Mouse (Mus musculus) kidney, embryonic 14.5 days (tissue): ENCODE data around the gene Tcte2. TPM values are rescaled to one million over a fixed set of nuclear protein-coding genes. Genes with fewer than 3 reads are reported as not detected.

Source experiments
- ATAC-seq: fragments of 200-750 bp; cut with Nextera tagmentation; 2 replicates; pipeline ENCODE4 v1.8.0; 2017; ENCODE audit warnings: moderate number of reproducible peaks, mild to moderate bottlenecking, moderate TSS enrichment, moderate library complexity; ENCODE audit not compliant: low FRiP score, low TSS enrichment
- H3K27ac ChIP-seq: fragments of 300-500 bp; sonication (generic); 2 replicates; pipeline ENCODE4 v1.5.1; 2014; ENCODE audit warnings: low read depth, mild to moderate bottlenecking, low read length, moderate library complexity, mixed read lengths
- H3K27me3 ChIP-seq: fragments of 300-500 bp; sonication (generic); 2 replicates; pipeline ENCODE4 v1.6.1; 2014; ENCODE audit warnings: mild to moderate bottlenecking, low read length; ENCODE audit not compliant: control insufficient read depth, insufficient read depth
- H3K36me3 ChIP-seq: fragments of 300-500 bp; sonication (generic); 2 replicates; pipeline ENCODE4 v1.6.1; 2014; ENCODE audit warnings: low read length, mixed read lengths; ENCODE audit not compliant: control insufficient read depth, insufficient read depth
- H3K4me1 ChIP-seq: fragments of 300-500 bp; sonication (generic); 2 replicates; pipeline ENCODE4 v1.6.1; 2014; ENCODE audit warnings: low read length, mixed read lengths; ENCODE audit not compliant: control insufficient read depth, insufficient read depth
- H3K4me2 ChIP-seq: fragments of 300-500 bp; sonication (generic); replicated peaks from 2 replicates; pipeline ENCODE4 v1.6.1; 2014; ENCODE audit warnings: low read depth, mild to moderate bottlenecking, low read length
- H3K4me3 ChIP-seq: fragments of 300-500 bp; sonication (generic); 2 replicates; pipeline ENCODE4 v1.5.1; 2014; ENCODE audit warnings: mild to moderate bottlenecking, low read length
- H3K9ac ChIP-seq: fragments of 300-500 bp; sonication (generic); 2 replicates; pipeline ENCODE4 v1.6.1; 2014; ENCODE audit warnings: low read depth, mild to moderate bottlenecking, low read length, moderate library complexity
- H3K9me3 ChIP-seq: fragments of 300-500 bp; sonication (generic); 2 replicates; pipeline ENCODE4 v1.6.1; 2016; ENCODE audit warnings: low read length; ENCODE audit not compliant: control insufficient read depth
- WGBS: fragments of 180-500 bp; shearing (Covaris S2); extraction: QIAGEN DNeasy Blood & Tissue Kit; methylation state at CpG from one replicate; pipeline ENCODE4 v1.1.7; 2014; 5-methylcytosine and 5-hydroxymethylcytosine counted together
- polyA plus RNA-seq: library from polyadenylated mRNA; unstranded; fragments of >200 nt; fragmentation: Nextera tagmentation; extraction: Ambion mirVana; gene quantifications from 2 replicates; pipeline ENCODE4 v1.2.1, GENCODE M21; 2014

The Tcte2 gene
- polyA plus RNA-seq, 1 experiment from 2014 or later = 3.4 TPM

DNA sequence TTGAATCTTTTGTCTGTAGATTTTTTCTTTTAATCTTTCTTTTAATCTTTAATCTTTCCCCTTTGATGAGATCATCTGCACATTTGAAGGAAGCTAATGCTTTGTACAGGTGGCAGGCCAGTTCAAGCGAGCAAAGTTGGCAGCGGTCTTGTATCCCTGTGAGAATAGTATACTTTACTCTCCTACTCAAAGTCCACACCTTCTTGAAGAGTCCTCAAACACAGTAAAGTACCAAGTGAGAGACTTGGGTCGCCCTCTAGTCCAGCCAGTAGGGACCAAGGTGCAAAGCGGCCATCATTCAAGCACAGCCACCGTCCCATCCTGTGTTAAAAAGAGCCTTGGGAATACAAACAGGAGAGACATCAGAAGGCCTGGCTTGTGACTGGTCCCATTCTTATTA, 26.6 kb downstream of the Tcte2 start:
- H3K9ac ChIP-seq = no peak overlapping the region
- H3K4me1 ChIP-seq = no peaks in the 10 kb centered on the region; the same call in 1 of the 2 replicates
- H3K4me3 ChIP-seq = no peak overlapping the region
- H3K27ac ChIP-seq = no peak overlapping the region
- no peaks in the 10 kb centered on the region for H3K27me3 ChIP-seq
- ATAC-seq = no peak
- no peak overlapping the region for H3K4me2 ChIP-seq
- 89% methylated on average over 5 of the region's 5 CpGs for WGBS
- H3K36me3 ChIP-seq = no peaks in the 10 kb centered on the region
- H3K9me3 ChIP-seq = no peaks in the 10 kb centered on the region

DNA sequence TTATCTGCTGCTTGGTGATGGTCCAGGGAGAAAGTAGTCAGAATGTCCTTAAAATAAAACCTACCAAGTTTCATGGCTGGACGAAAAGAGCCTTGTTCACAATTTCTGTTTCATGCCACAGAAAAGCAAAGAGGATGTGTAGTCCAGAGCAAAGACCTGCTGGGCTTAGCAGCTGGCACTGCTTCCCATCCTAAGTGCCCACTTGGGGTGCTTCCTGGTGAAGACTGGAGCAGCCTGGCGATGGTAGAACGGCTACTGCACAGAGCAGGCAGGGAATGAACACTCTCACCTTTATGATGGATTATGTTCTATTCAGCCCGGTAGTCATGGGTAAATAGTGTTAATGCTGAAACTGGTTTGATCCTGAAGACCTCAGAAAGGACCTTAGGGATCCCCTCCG, 27.7 kb downstream of the Tcte2 start:
- Histone ChIP-seq H3K27ac (no peak overlapping the region), H3K4me2 (no peak overlapping the region), H3K9ac (no peak overlapping the region), H3K9me3 (no peaks in the 10 kb centered on the region), H3K27me3 (no peaks in the 10 kb centered on the region), H3K4me3 (no peak overlapping the region), H3K36me3 (no peaks in the 10 kb centered on the region), H3K4me1 (no peaks in the 10 kb centered on the region; the same call in 1 of the 2 replicates)
- 92% methylated on average over 5 of the region's 5 CpGs for WGBS
- ATAC-seq = no peak

GRCm38 (mm10) chr17:13732685-13733084, 28.9 kb downstream of the Tcte2 start:
- Histone ChIP-seq H3K4me1 (no peaks in the 10 kb centered on the region; the same call in 1 of the 2 replicates), H3K27ac (no peak overlapping the region), H3K4me3 (no peak overlapping the region), H3K36me3 (no peaks in the 10 kb centered on the region), H3K9ac (no peak overlapping the region), H3K4me2 (no peak overlapping the region), H3K27me3 (no peaks in the 10 kb centered on the region), H3K9me3 (no peaks in the 10 kb centered on the region)
- no peak for ATAC-seq
- 70% methylated on average over 8 of the region's 8 CpGs for WGBS

DNA sequence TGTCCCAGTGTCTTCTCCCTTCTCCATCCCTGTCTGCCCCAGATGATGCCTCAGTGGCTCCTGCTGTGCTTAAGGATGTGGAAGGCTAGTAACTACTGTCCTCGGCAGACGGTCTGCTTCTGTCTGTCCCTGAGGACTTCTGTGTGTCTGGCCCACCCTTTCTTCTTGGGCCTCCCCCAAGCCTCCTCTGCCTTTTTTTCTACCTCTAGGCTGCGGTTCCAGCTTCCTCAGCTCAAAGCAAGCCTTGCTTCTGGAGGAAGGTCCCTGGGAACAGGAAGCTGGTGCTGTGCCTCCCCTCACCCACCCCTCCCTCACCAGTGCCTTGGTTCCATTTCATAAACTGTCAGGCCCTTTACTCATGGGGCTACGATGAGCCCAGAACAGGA, 29.9 kb downstream of the Tcte2 start:
- no peaks in the 10 kb centered on the region for H3K9me3 ChIP-seq
- no peak overlapping the region for H3K9ac ChIP-seq
- no peak overlapping the region for H3K4me3 ChIP-seq
- no peaks in the 10 kb centered on the region for H3K36me3 ChIP-seq
- WGBS = 60% methylated on average over 4 of the region's 4 CpGs
- no peaks in the 10 kb centered on the region for H3K27me3 ChIP-seq
- ATAC-seq = no peak
- no peak overlapping the region for H3K27ac ChIP-seq
- H3K4me1 ChIP-seq = no peaks in the 10 kb centered on the region
- no peak overlapping the region for H3K4me2 ChIP-seq

GRCm38 (mm10) chr17:13730980-13731726, 30.5 kb downstream of the Tcte2 start:
- Histone ChIP-seq H3K9ac (no peak overlapping the region), H3K36me3 (no peaks in the 10 kb centered on the region), H3K27me3 (no peaks in the 10 kb centered on the region), H3K27ac (no peak overlapping the region), H3K4me1 (no peaks in the 10 kb centered on the region), H3K9me3 (no peaks in the 10 kb centered on the region), H3K4me2 (no peak overlapping the region), H3K4me3 (no peak overlapping the region)
- no peak for ATAC-seq
- WGBS = 84% methylated on average over 6 of the region's 6 CpGs

GRCm38 (mm10) chr17:13726832-13727355, 34.7 kb downstream of the Tcte2 start:
- Histone ChIP-seq H3K36me3 (no peaks in the 10 kb centered on the region), H3K9ac (no peak overlapping the region), H3K4me1 (no peaks in the 10 kb centered on the region), H3K27ac (no peak overlapping the region), H3K4me2 (no peak overlapping the region), H3K4me3 (no peak overlapping the region), H3K9me3 (no peaks in the 10 kb centered on the region), H3K27me3 (no peaks in the 10 kb centered on the region)
- ATAC-seq = no peak
- 90% methylated on average over 8 of the region's 8 CpGs for WGBS

DNA sequence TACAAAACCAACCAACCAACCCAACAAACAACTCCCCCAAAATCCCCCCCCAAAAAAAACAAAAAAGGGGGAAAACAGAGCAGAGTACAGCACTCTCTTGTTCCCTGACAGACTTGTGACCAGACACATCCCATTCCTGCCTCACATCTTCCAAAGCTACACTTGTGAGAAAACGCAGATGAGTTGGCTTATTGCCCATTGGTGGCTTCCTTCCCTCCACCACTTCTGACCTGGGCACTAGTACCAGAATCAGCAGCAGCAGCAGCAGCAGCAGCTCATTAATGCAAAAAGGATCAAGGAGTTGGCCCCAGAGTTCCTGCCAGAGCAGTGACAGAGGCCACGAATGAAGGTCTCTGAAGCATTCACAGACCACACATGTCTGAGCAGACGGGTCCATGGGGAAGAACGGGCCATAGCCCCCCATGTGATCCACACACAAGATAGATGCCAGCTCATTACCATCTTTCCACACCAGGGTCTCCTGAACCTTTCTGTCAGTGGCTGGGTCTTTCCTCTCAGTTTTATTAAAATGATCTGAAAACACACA, 36.5 kb downstream of the Tcte2 start:
- no peak overlapping the region for H3K9ac ChIP-seq
- no peaks in the 10 kb centered on the region for H3K4me1 ChIP-seq
- no peak for ATAC-seq
- H3K9me3 ChIP-seq = no peaks in the 10 kb centered on the region
- H3K36me3 ChIP-seq = no peaks in the 10 kb centered on the region
- WGBS = 65% methylated on average over 4 of the region's 4 CpGs
- no peaks in the 10 kb centered on the region for H3K27me3 ChIP-seq
- H3K4me2 ChIP-seq = no peak overlapping the region
- no peak overlapping the region for H3K4me3 ChIP-seq
- H3K27ac ChIP-seq = no peak overlapping the region

- no peak for ATAC-seq
- Histone ChIP-seq H3K27ac (no peak overlapping the region), H3K9me3 (no peaks in the 10 kb centered on the region), H3K36me3 (no peaks in the 10 kb centered on the region), H3K4me2 (no peak overlapping the region), H3K9ac (no peak overlapping the region), H3K4me1 (no peaks in the 10 kb centered on the region), H3K4me3 (no peak overlapping the region), H3K27me3 (no peaks in the 10 kb centered on the region)
- 63% methylated on average over 2 of the region's 2 CpGs for WGBS
Measured at GRCm38 (mm10) chr17:13722434-13722833, 39.2 kb downstream of the Tcte2 start.

GRCm38 (mm10) chr17:13721372-13721771, 40.3 kb downstream of the Tcte2 start:
- H3K9me3 ChIP-seq = no peaks in the 10 kb centered on the region
- no peaks in the 10 kb centered on the region for H3K36me3 ChIP-seq
- no peak for ATAC-seq
- no peak overlapping the region for H3K4me3 ChIP-seq
- WGBS = 80% methylated on average over 2 of the region's 2 CpGs
- no peak overlapping the region for H3K4me2 ChIP-seq
- no peak overlapping the region for H3K9ac ChIP-seq
- no peak overlapping the region for H3K27ac ChIP-seq
- H3K4me1 ChIP-seq = no peaks in the 10 kb centered on the region
- no peaks in the 10 kb centered on the region for H3K27me3 ChIP-seq
